Mouse (Mus musculus) liver, embryonic 18 days (tissue): ENCODE results near the gene Klhl5. TPM values are rescaled to one million over a fixed set of nuclear protein-coding genes. Genes with fewer than 3 reads are reported as not detected.

Source experiments
- polyA plus RNA-seq: library from polyadenylated mRNA; depleted of rRNA; stranded (reverse); fragments of >200 nt; gene quantifications from 2 replicates; pipeline ENCODE4 v1.2.3, GENCODE M21; 2012; rRNA removed

Klhl5 gene
- 7.4 and 7.6 TPM in 2 replicates for polyA plus RNA-seq

GRCm38 (mm10) chr5:65106876-65107772 is at the start of gene Klhl5:
Klhl5 (plus strand) TSS chr5:65107539.

GRCm38 (mm10) chr5:65091921-65092320 is 15.4 kb upstream of the Klhl5 start, which contains the start of gene Tmem156:
Tmem156 (minus strand) TSS chr5:65092132.

GRCm38 (mm10) chr5:65199346-65200128 is 92.2 kb downstream of the Klhl5 start, which contains the start of gene Wdr19:
Wdr19 (plus strand) TSS chr5:65199696.

Other genes with a start within 250 kb of the Klhl5 start
- gene Tlr1, start 174.0 kb upstream of the Klhl5 start, polyA plus RNA-seq: 2.0 and 2.1 TPM in 2 replicates
- 0.66 and 1.1 TPM in 2 replicates for gene Tlr6, start 147.4 kb upstream of the Klhl5 start, polyA plus RNA-seq
- 16.8 and 18.3 TPM in 2 replicates for gene Fam114a1, start 137.5 kb upstream of the Klhl5 start, polyA plus RNA-seq
- gene Tmem156, start 15.4 kb upstream of the Klhl5 start, polyA plus RNA-seq: 0.79 and 1.1 TPM in 2 replicates
- gene Wdr19, start 92.2 kb downstream of the Klhl5 start, polyA plus RNA-seq: 0.83 and 1.1 TPM in 2 replicates
- 10.4 and 10.9 TPM in 2 replicates for gene Rfc1, start 228.1 kb downstream of the Klhl5 start, polyA plus RNA-seq
- gene Klb, start 240.8 kb downstream of the Klhl5 start, polyA plus RNA-seq: 9.4 and 10.2 TPM in 2 replicates